Mouse (Mus musculus): ENCODE data around the gene Camta1. TPM values are rescaled to one million over a fixed set of nuclear protein-coding genes. Genes with fewer than 3 reads are reported as not detected.

The Camta1 gene
- total and polyA plus RNA-seq, 2 experiments from 2014 or later: 127 to 145 TPM

DNA sequence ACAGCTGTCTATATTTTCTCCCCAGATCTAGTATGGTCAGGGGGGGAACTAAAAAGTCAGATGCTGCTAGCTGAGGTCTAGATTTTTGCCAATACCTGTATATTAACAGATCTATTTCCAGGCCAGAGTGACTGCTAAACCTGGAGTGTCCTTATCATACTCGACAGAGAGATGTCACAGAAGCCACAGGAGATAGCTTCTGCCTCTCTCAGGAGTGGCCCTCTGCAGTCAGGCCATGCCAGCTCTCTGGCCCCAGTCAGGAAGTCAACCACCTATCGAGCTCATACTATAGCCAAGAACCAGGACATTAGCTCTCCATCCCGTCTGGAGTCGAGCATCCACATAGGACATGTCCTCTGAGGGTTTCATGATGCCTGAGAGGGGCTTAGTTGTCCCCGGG is 88.7 kb downstream of the Camta1 start:
- no peak for TF ChIP-seq CTCF (IDR thresholded peaks at IDR 0.05; ENCODE audit: low read depth)
- no peaks in the 10 kb centered on the region for H3K4me1 ChIP-seq (ENCODE audit: insufficient read depth, low read length)
- no peak overlapping the region for H3K4me3 ChIP-seq (ENCODE audit: low read length)
- ATAC-seq (no peak), DNase-seq (ENCODE audit: low spot score) (no peak)
- WGBS: 90% methylated on average over 5 of the region's 5 CpGs
- H3K9me3 ChIP-seq (ENCODE audit: low read length): no peaks in the 10 kb centered on the region
- no peaks in the 10 kb centered on the region for H3K36me3 ChIP-seq (ENCODE audit: insufficient read depth, low read length)
- H3K9ac ChIP-seq (replicated peaks; ENCODE audit: low read length): no peak overlapping the region
- no peak overlapping the region for H3K27ac ChIP-seq
- H3K27me3 ChIP-seq (ENCODE audit: insufficient read depth, low read length): no peaks in the 10 kb centered on the region
- no peak overlapping the region for H3K4me2 ChIP-seq (ENCODE audit: low read depth, low read length)

DNA sequence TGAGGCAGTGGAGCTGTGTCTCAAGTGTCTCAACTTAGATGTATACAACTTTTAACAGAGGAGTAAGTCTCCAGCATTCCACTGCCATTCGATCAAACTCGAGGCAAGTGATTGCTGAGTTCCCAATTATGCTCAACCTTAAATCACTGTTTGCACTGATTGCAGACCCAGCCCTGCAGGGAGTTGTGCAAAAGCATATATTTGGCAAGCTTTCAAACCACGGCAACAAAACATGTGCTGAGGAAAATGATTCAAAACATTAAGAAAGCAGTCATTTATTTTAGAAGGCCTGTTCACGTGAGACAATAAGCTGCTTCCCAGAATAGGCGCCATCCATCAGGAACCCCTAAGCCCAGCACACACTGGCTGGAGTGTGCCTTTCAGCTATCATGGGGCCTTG is 91.0 kb downstream of the Camta1 start:
- DNase-seq (ENCODE audit: low spot score): peak; percentile 40
- WGBS: 39% methylated on average over 5 of the region's 5 CpGs
- Histone ChIP-seq H3K4me2 (ENCODE audit: low read depth, low read length) (no peak overlapping the region), H3K27ac (no peak overlapping the region), H3K36me3 (ENCODE audit: insufficient read depth, low read length) (no peaks in the 10 kb centered on the region), H3K9ac (replicated peaks; ENCODE audit: low read length) (no peak overlapping the region), H3K4me3 (ENCODE audit: low read length) (no peak overlapping the region), H3K27me3 (ENCODE audit: insufficient read depth, low read length) (no peaks in the 10 kb centered on the region), H3K9me3 (ENCODE audit: low read length) (no peaks in the 10 kb centered on the region), H3K4me1 (ENCODE audit: insufficient read depth, low read length) (peaks cover 9% of the 10 kb centered on the region)
- TF ChIP-seq CTCF (IDR thresholded peaks at IDR 0.05; ENCODE audit: low read depth): no peak
- no peak for ATAC-seq

GRCm38 (mm10) chr4:151767786-151768185 is 93.9 kb downstream of the Camta1 start:
- no peaks in the 10 kb centered on the region for H3K27me3 ChIP-seq (ENCODE audit: insufficient read depth, low read length)
- H3K4me3 ChIP-seq (ENCODE audit: low read length): no peak overlapping the region
- TF ChIP-seq CTCF (IDR thresholded peaks at IDR 0.05; ENCODE audit: low read depth): no peak
- H3K9me3 ChIP-seq (ENCODE audit: low read length): no peaks in the 10 kb centered on the region
- no peak overlapping the region for H3K27ac ChIP-seq
- no peak for ATAC-seq
- H3K9ac ChIP-seq (replicated peaks; ENCODE audit: low read length): no peak overlapping the region
- no peaks in the 10 kb centered on the region for H3K36me3 ChIP-seq (ENCODE audit: insufficient read depth, low read length)
- 78% methylated on average over 4 of the region's 4 CpGs for WGBS
- H3K4me2 ChIP-seq (ENCODE audit: low read depth, low read length): no peak overlapping the region
- peaks cover 18% of the 10 kb centered on the region for H3K4me1 ChIP-seq (ENCODE audit: insufficient read depth, low read length)
- no peak for DNase-seq (ENCODE audit: low spot score)

DNA sequence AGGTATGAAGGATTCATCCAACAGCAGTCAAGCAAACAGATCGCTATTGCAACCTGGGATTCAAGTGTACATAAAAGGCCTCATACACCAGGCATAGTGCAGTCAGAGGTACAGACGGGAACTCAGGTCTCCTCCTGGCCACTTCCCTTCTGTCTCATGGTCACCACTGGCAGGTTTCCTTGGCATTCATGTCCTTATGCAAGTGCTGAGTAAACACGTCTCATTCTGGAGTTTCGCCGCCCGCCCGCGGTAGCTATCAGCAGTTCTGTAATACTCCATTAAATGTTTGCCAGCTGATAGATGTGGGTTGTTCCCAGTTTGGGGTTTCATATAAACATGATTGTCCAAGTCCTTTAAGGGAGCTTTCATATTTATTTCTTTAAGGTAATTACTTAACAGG is 94.3 kb downstream of the Camta1 start:
- DNase-seq (ENCODE audit: low spot score): no peak
- Histone ChIP-seq H3K36me3 (ENCODE audit: insufficient read depth, low read length) (no peaks in the 10 kb centered on the region), H3K27ac (no peak overlapping the region), H3K27me3 (ENCODE audit: insufficient read depth, low read length) (no peaks in the 10 kb centered on the region), H3K9ac (replicated peaks; ENCODE audit: low read length) (no peak overlapping the region), H3K4me2 (ENCODE audit: low read depth, low read length) (no peak overlapping the region), H3K9me3 (ENCODE audit: low read length) (no peaks in the 10 kb centered on the region), H3K4me3 (ENCODE audit: low read length) (no peak overlapping the region), H3K4me1 (ENCODE audit: insufficient read depth, low read length) (peaks cover 18% of the 10 kb centered on the region)
- ATAC-seq: no peak
- no peak for TF ChIP-seq CTCF (IDR thresholded peaks at IDR 0.05; ENCODE audit: low read depth)
- 86% methylated on average over 8 of the region's 8 CpGs for WGBS

DNA sequence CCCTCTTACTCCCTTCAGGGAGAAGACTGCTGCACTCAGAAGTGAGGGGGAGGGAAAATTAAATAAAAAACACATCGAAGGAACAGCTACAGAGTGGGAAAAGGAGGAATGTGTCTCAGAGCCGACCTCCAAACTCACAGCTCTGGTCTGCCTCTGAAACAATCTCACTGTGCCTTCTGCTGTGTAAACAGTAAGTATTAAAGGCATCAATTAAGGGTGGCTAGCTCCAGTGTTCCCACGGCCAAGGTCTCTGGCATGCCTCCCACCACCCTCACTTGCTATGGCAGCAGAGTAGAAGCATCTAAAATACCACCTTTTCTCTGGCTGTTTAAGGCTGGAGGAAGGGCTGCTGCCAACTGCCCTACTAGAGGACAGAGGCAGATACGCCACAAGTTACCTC is 96.3 kb downstream of the Camta1 start:
- Histone ChIP-seq H3K4me1 (ENCODE audit: insufficient read depth, low read length) (peaks cover 18% of the 10 kb centered on the region), H3K9me3 (ENCODE audit: low read length) (no peaks in the 10 kb centered on the region), H3K27ac (no peak overlapping the region), H3K9ac (replicated peaks; ENCODE audit: low read length) (no peak overlapping the region), H3K36me3 (ENCODE audit: insufficient read depth, low read length) (no peaks in the 10 kb centered on the region), H3K4me2 (ENCODE audit: low read depth, low read length) (no peak overlapping the region), H3K4me3 (ENCODE audit: low read length) (no peak overlapping the region), H3K27me3 (ENCODE audit: insufficient read depth, low read length) (no peaks in the 10 kb centered on the region)
- WGBS: 33% methylated on average over 4 of the region's 4 CpGs
- peak; percentile 61 for DNase-seq (ENCODE audit: low spot score)
- 0 out of 2 replicates have a peak, but pooled peaks have one; percentile 30 for ATAC-seq
- no peak for TF ChIP-seq CTCF (IDR thresholded peaks at IDR 0.05; ENCODE audit: low read depth)

DNA sequence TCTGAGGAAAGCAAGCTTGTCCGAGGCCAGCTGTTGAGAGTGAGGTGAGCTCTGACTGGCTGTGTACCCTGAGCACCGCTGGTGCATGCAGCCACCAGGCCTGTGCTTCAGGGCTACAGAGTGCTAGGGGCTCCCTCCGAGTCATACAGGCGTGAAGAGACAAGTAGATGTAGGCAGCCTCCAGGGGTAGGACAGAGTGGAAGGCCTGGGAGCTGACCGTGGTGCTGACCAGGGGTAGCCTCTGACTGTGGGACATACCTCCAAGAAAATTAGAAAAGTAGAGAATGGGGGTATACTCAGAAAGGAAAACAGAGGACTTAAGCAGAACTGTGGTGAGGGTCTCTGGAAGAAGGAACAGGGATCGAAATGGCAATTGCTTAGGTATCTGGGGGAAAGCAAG is 97.7 kb downstream of the Camta1 start:
- Histone ChIP-seq H3K9ac (replicated peaks; ENCODE audit: low read length) (no peak overlapping the region), H3K9me3 (ENCODE audit: low read length) (no peaks in the 10 kb centered on the region), H3K4me1 (ENCODE audit: insufficient read depth, low read length) (peaks cover 18% of the 10 kb centered on the region), H3K4me3 (ENCODE audit: low read length) (no peak overlapping the region), H3K4me2 (ENCODE audit: low read depth, low read length) (no peak overlapping the region), H3K36me3 (ENCODE audit: insufficient read depth, low read length) (no peaks in the 10 kb centered on the region), H3K27ac (no peak overlapping the region), H3K27me3 (ENCODE audit: insufficient read depth, low read length) (no peaks in the 10 kb centered on the region)
- DNase-seq (ENCODE audit: low spot score): no peak
- ATAC-seq: no peak
- TF ChIP-seq CTCF (IDR thresholded peaks at IDR 0.05; ENCODE audit: low read depth): no peak
- WGBS: 51% methylated on average over 6 of the region's 6 CpGs

DNA sequence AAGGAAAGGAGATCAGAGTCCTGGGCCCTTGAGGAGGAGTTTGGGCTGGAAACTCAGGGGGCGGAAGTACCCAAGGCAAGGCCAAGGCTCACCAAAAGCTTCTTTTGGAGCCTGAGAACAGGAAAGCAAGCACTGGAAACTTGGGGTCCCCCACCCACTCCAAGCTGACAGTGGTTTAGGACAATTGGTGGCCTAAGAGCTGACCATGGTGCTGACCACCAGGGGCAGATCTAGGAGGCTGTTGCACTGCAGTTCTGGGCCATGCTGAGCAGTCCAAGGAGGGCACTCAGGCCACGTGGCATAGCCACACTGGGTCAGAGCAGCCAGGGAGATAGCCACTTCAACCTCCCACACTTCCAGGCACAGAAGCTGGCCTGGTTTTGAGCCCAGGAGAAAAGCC is 102.6 kb downstream of the Camta1 start:
- peaks cover 3% of the 10 kb centered on the region; the same call in 1 of the 2 replicates for H3K4me1 ChIP-seq (ENCODE audit: insufficient read depth, low read length)
- no peak overlapping the region for H3K4me2 ChIP-seq (ENCODE audit: low read depth, low read length)
- DNase-seq (ENCODE audit: low spot score) (no peak), ATAC-seq (no peak)
- no peak overlapping the region for H3K27ac ChIP-seq
- no peaks in the 10 kb centered on the region for H3K36me3 ChIP-seq (ENCODE audit: insufficient read depth, low read length)
- no peaks in the 10 kb centered on the region for H3K9me3 ChIP-seq (ENCODE audit: low read length)
- H3K27me3 ChIP-seq (ENCODE audit: insufficient read depth, low read length): no peaks in the 10 kb centered on the region
- no peak overlapping the region for H3K4me3 ChIP-seq (ENCODE audit: low read length)
- H3K9ac ChIP-seq (replicated peaks; ENCODE audit: low read length): no peak overlapping the region
- no peak for TF ChIP-seq CTCF (IDR thresholded peaks at IDR 0.05; ENCODE audit: low read depth)
- 80% methylated on average over 2 of the region's 2 CpGs for WGBS
